Mouse (Mus musculus) CH12.LX (cell line): ENCODE measurements at regions not wholly inside any gene's neighbourhood (a gene's known extent, or its start where the extent isn't known, plus 50 kb on each side); places are given as distances from the start of the nearest gene placed in this dataset.

Experiments used
- DNase-seq: peaks from one replicate; pipeline ENCODE4 v3.0.0-alpha.2; 2013; ENCODE audit errors: extremely low read depth
- H3K27ac ChIP-seq: 2 replicates; pipeline ENCODE4 v1.5.1; 2012; ENCODE audit warnings: low read depth, mild to moderate bottlenecking, control low read depth, moderate library complexity; ENCODE audit not compliant: insufficient read depth
- H3K27me3 ChIP-seq: replicated peaks from 2 replicates; pipeline ENCODE3; 2012; ENCODE audit warnings: inconsistent platforms
- H3K36me3 ChIP-seq, 2 experiments: replicated peaks in 1 of 2; 2 replicates each; pipeline versions ENCODE3 to v1.6.1; 2012; ENCODE audit warnings: inconsistent platforms in 1 of 2, low read length in 1 of 2, mild to moderate bottlenecking in 1 of 2, mixed read lengths in 1 of 2, moderate library complexity in 1 of 2; ENCODE audit not compliant: control insufficient read depth in 1 of 2, insufficient read depth in 1 of 2
- H3K4me1 ChIP-seq, 2 experiments: 2 replicates each; pipeline ENCODE4 v1.6.1; 2012; ENCODE audit warnings: inconsistent platforms in 1 of 2, moderate library complexity in 1 of 2; ENCODE audit not compliant: insufficient read depth in 2 of 2, control insufficient read depth in 1 of 2
- H3K4me2 ChIP-seq: 2 replicates; pipeline ENCODE4 v1.6.1; 2012; ENCODE audit warnings: low read depth, mild to moderate bottlenecking, control low read depth; ENCODE audit not compliant: poor library complexity, insufficient read depth, severe bottlenecking
- H3K4me3 ChIP-seq, 3 experiments: fragments of 150-350 bp in 1 of 3; sonication (generic) in 1 of 3; replicated peaks in 1 of 3; 2 replicates each; pipeline versions ENCODE3 to v1.5.1; 2011 to 2012; ENCODE audit warnings: low read depth in 2 of 3, low read length in 2 of 3, mild to moderate bottlenecking in 2 of 3, moderate library complexity in 2 of 3, control low read depth in 1 of 3, improper control_type of control experiment in 1 of 3, inconsistent platforms in 1 of 3, mixed read lengths in 1 of 3; ENCODE audit not compliant: poor library complexity in 1 of 3
- H3K79me2 ChIP-seq: replicated peaks from 2 replicates; pipeline ENCODE4 v1.6.1; 2012; ENCODE audit warnings: mild to moderate bottlenecking, moderate library complexity; ENCODE audit not compliant: control insufficient read depth, poor library complexity, insufficient read depth, severe bottlenecking; ENCODE audit errors: extremely low read depth
- H3K9ac ChIP-seq: 2 replicates; pipeline ENCODE4 v1.6.1; 2012; ENCODE audit warnings: low read depth, mild to moderate bottlenecking, control low read depth, moderate library complexity; ENCODE audit not compliant: insufficient read depth
- H3K9me3 ChIP-seq: replicated peaks from 2 replicates; pipeline ENCODE3; 2012; ENCODE audit warnings: low read length, inconsistent platforms, mixed read lengths
- CTCF ChIP-seq, 2 experiments: IDR thresholded peaks in 1 of 2; conservative IDR thresholded peaks in 1 of 2; 2 replicates each; pipeline ENCODE4 v1.5.1; 2011 to 2012; ENCODE audit warnings: low read depth in 2 of 2, low read length in 2 of 2, improper control_type of control experiment in 1 of 2, inconsistent platforms in 1 of 2, mild to moderate bottlenecking in 1 of 2, moderate library complexity in 1 of 2
- EP300 ChIP-seq: IDR thresholded peaks from 2 replicates; pipeline ENCODE4 v1.6.1; 2011; ENCODE audit warnings: low read length, improper control_type of control experiment
- GABPA ChIP-seq: IDR thresholded peaks from 2 replicates; pipeline ENCODE4 v1.6.1; 2012; ENCODE audit warnings: low read depth, low read length, improper control_type of control experiment, inconsistent platforms; ENCODE audit not compliant: insufficient replicate concordance
- HCFC1 ChIP-seq: IDR thresholded peaks from 2 replicates; pipeline ENCODE4 v1.6.1; 2012; ENCODE audit warnings: low read depth, mild to moderate bottlenecking, inconsistent platforms, low read length, improper control_type of control experiment
- IRF4 ChIP-seq: IDR thresholded peaks from 2 replicates; pipeline ENCODE4 v1.6.1; 2014; ENCODE audit warnings: low read depth, mild to moderate bottlenecking, inconsistent platforms, low read length, improper control_type of control experiment
- JUN ChIP-seq: IDR thresholded peaks from 2 replicates; pipeline ENCODE4 v1.6.1; 2011; ENCODE audit warnings: low read depth, mild to moderate bottlenecking, low read length, improper control_type of control experiment, moderate library complexity; ENCODE audit not compliant: insufficient read depth
- MAX ChIP-seq: IDR thresholded peaks from 2 replicates; pipeline ENCODE4 v1.6.1; 2011; ENCODE audit warnings: low read length, improper control_type of control experiment
- MXI1 ChIP-seq: IDR thresholded peaks from 2 replicates; pipeline ENCODE4 v1.6.1; 2011; ENCODE audit warnings: mild to moderate bottlenecking, low read depth, low read length, improper control_type of control experiment
- NRF1 ChIP-seq: IDR thresholded peaks from 2 replicates; pipeline ENCODE4 v1.6.1; 2014; ENCODE audit warnings: low read depth, mild to moderate bottlenecking, inconsistent platforms, low read length, improper control_type of control experiment, moderate library complexity
- POLR2AphosphoS2 ChIP-seq: IDR thresholded peaks from 2 replicates; pipeline ENCODE4 v1.6.1; 2011; ENCODE audit warnings: low read depth, low read length, improper control_type of control experiment
- SIN3A ChIP-seq: IDR thresholded peaks from 2 replicates; pipeline ENCODE4 v1.6.1; 2012; ENCODE audit warnings: low read length, improper control_type of control experiment, inconsistent platforms
- SMC3 ChIP-seq: IDR thresholded peaks from 2 replicates; pipeline ENCODE4 v1.6.1; 2011; ENCODE audit warnings: low read depth, low read length, improper control_type of control experiment
- USF1 ChIP-seq: IDR thresholded peaks from 2 replicates; pipeline ENCODE4 v1.6.1; 2014; ENCODE audit warnings: low read depth, mild to moderate bottlenecking, inconsistent platforms, low read length, improper control_type of control experiment
- USF2 ChIP-seq: conservative IDR thresholded peaks from 2 replicates; pipeline ENCODE4 v1.6.1; 2011; ENCODE audit warnings: low read depth, low read length, improper control_type of control experiment
- ZC3H11A ChIP-seq: IDR thresholded peaks from 2 replicates; pipeline ENCODE4 v1.6.1; 2012; ENCODE audit warnings: low read depth, mild to moderate bottlenecking, inconsistent platforms, low read length, improper control_type of control experiment
- ZMIZ1 ChIP-seq: IDR thresholded peaks from 2 replicates; pipeline ENCODE4 v1.6.1; 2012; ENCODE audit warnings: low read depth, mild to moderate bottlenecking, inconsistent platforms, low read length, improper control_type of control experiment
- dilution Hi-C: fragments of 300-500 bp; cut with MboI; formaldehyde crosslinking; loops from 2 replicates; pipeline ENCODE4 v1.14.3; 2020; ENCODE audit warnings: low sequenced_read_pairs; ENCODE audit not compliant: extremely low pct_unique_long_range_greater_than_20kb, extremely low pct_ligation_motif_present
- in situ Hi-C: fragments of 300-500 bp; cut with MboI; formaldehyde crosslinking; loops from 3 replicates; pipeline ENCODE4 v1.14.3; 2019; ENCODE audit warnings: low sequenced_read_pairs, low pct_ligation_motif_present, low pct_unique_long_range_greater_than_20kb, mixed read lengths

DNA sequence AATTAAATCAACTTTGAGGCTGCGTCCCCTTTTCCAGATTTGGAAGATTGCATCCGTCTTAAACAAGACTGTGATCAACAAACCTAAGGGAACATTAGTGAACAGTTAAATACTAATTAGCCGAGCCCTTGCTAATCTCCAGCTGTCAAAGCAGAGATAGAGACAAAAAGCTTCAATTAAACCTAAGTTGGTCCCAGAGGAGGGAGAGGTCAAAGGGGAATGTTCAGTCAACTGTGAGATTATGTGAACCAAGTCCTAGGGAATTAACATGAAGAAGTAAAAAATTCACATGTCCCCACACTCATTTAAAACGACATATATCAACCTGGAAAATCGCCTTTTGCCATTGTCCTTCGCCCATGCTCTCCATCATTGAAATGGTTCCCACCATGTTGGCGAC is 59.7 kb upstream of the Tbx20 start:
- Histone ChIP-seq H3K4me3 (no peak overlapping the region), H3K79me2 (no peaks in the 10 kb centered on the region), H3K27me3 (no peaks in the 10 kb centered on the region), H3K27ac (no peak overlapping the region), H3K4me2 (no peak overlapping the region), H3K36me3 (no peaks in the 10 kb centered on the region), H3K4me1 (no peaks in the 10 kb centered on the region), H3K9me3 (no peaks in the 10 kb centered on the region), H3K9ac (no peak overlapping the region)
- no peak for DNase-seq
- dilution Hi-C loops, result no loop called here
- in situ Hi-C loops, result no loop called here
- no peak for TF ChIP-seq SMC3
- no peak for TF ChIP-seq USF1
- TF ChIP-seq HCFC1, result no peak
- no peak for TF ChIP-seq CTCF (conservative IDR thresholded peaks at IDR 0.05 in 1 of 2, IDR thresholded peaks at IDR 0.05 in 1 of 2; ENCODE audit: low read depth in 2 of 2, low read length in 2 of 2)
- no peak for TF ChIP-seq EP300

DNA sequence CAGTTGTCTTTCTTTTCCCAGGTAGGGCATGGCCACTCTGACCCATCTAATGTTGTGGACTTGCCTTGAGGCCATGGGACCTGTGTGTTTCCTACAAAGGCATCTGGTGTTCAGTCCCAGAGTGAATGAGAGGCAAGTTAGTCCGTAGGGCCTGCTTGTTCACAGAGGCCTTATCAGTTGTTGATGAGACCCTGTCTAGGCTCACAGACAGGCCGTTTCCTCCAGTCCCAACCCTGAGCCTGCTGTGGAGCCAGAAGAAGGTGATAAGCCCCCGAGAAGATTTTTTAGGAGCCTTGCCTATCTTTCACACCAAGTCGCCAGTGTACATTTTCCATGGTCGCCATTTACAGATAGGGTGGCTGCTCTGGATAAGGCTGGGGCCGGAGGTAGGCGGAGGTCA is 74.1 kb upstream of the Tbx20 start:
- dilution Hi-C loops (no loop called here), in situ Hi-C loops (no loop called here)
- no peak overlapping the region for H3K4me3 ChIP-seq
- no peaks in the 10 kb centered on the region for H3K79me2 ChIP-seq
- no peak overlapping the region for H3K9ac ChIP-seq
- no peaks in the 10 kb centered on the region for H3K9me3 ChIP-seq
- H3K4me2 ChIP-seq, result no peak overlapping the region
- no peaks in the 10 kb centered on the region for H3K4me1 ChIP-seq
- no peak for DNase-seq
- no peak overlapping the region for H3K27ac ChIP-seq
- H3K36me3 ChIP-seq, result no peaks in the 10 kb centered on the region
- no peaks in the 10 kb centered on the region for H3K27me3 ChIP-seq
- no peak for TF ChIP-seq IRF4
- no peak for TF ChIP-seq POLR2AphosphoS2
- no peak for TF ChIP-seq MXI1
- no peak for TF ChIP-seq MAX
- no peak for TF ChIP-seq ZMIZ1
- TF ChIP-seq NRF1, result no peak
- TF ChIP-seq SIN3A, result no peak
- no peak for TF ChIP-seq CTCF (conservative IDR thresholded peaks at IDR 0.05 in 1 of 2, IDR thresholded peaks at IDR 0.05 in 1 of 2; ENCODE audit: low read depth in 2 of 2, low read length in 2 of 2)
- no peak for TF ChIP-seq ZC3H11A
- TF ChIP-seq GABPA, result no peak
- TF ChIP-seq JUN, result no peak
- no peak for TF ChIP-seq EP300
- no peak for TF ChIP-seq SMC3
- no peak for TF ChIP-seq USF2
